Mouse (Mus musculus): ENCODE results near the gene Tjp3.

- TF ChIP-seq FLI1 (IDR thresholded peaks at IDR 0.05; ENCODE audit: low read length) (no peak), GATA1 (IDR thresholded peaks at IDR 0.05; ENCODE audit: borderline replicate concordance, low read length) (no peak)
Measured at GRCm38 (mm10) chr10:81298369-81299100, 7.2 kb upstream of the Tjp3 start.

Data from megakaryocyte, embryonic 14.5 days (primary cell).